Mouse (Mus musculus) lung, postnatal 0 days (tissue): ENCODE results near the gene Rap2b.

Source experiments
- CTCF ChIP-seq: IDR thresholded peaks from 2 replicates; pipeline ENCODE4 v1.5.1; 2016; ENCODE audit warnings: antibody characterized with exemption, mild to moderate bottlenecking
- EP300 ChIP-seq: IDR thresholded peaks from 2 replicates; pipeline ENCODE4 v1.6.1; 2016; ENCODE audit warnings: antibody characterized with exemption, mild to moderate bottlenecking, control low read depth

DNA sequence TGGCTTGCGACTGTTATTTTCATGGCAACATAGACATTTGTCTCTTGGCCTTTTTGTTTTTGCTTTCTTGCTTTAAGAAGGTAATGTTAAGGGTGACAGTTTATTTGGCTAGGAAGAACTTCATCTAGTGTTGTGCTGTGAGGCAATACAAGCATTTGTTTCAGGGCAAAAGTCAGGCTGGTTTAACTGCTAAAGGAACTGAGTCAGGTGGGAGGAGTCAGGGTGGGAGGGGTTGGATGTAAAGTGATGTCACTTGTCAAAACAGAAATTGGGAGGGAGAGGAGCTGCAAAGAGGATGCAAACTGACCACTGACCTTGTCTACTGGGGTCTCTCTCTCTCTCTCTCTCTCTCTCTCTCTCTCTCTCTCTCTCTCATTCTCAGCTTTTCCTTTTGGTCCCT, 7.0 kb downstream of the Rap2b start:
- no peak for TF ChIP-seq CTCF
- TF ChIP-seq EP300 = no peak
